Mouse (Mus musculus) megakaryocyte-erythroid progenitor cell, adult 5-6 weeks (primary cell): ENCODE data around the gene Ptprd. TPM values are rescaled to one million over a fixed set of nuclear protein-coding genes. Genes with fewer than 3 reads are reported as not detected.
A peak's percentile ranks its signal among the peaks of the same experiment; 100 is the strongest.

Experiments used
- ATAC-seq: replicated peaks from 2 replicates; pipeline ENCODE4 v1.8.0; 2016; ENCODE audit warnings: mild to moderate bottlenecking, inconsistent platforms; ENCODE audit not compliant: severe bottlenecking, poor library complexity, low FRiP score, low TSS enrichment
- total RNA-seq, 2 experiments: library from RNA; stranded (forward) in 1 of 2; stranded (reverse) in 1 of 2; fragments of 200-1000, 215-1000 nt in 1 of 2; fragments of >200 nt in 1 of 2; fragmentation: Nextera tagmentation in 1 of 2; gene quantifications; 2 replicates each; pipeline ENCODE4 v1.2.3; 2014 to 2017

Ptprd gene
- total RNA-seq, 2 experiments from 2014 or later: not detected

DNA sequence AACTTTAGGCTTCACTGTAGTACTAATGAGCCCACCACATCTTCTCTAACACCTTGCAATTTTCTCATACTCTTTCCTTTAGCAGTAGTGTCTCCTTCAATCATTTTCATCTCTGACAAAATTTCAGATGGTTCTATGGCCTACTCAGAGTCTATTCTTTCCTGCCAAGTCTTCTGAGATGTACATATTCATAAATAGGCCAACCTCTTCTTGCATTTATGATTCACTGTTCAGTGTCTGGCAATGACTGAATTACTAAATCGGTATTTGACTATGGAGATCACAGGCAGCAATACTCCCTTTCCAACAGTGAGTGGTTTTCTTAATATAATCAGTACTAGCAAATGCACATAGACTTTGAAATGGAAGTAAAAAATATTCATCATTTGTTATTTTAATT lies 928.3 kb downstream of the Ptprd start:
- no peak for ATAC-seq

DNA sequence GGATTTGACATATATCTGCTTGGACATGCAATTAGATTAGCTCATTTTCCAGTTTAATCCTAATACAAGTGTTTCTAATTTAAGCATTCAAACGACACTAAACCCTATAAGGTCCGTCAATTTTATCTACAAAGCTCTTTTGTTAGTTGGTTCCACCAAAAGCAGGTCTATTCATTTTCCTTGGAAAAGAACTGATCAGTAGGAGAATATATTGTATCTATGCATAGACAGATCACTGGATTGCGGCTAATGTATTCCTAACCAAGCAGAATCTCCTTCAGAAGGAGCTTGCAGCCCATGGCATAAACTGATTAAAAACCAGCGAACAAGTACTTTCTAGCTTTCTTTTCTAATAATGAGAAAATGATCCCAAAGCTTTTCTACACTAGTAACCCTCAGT lies 933.8 kb downstream of the Ptprd start:
- no peak for ATAC-seq

DNA sequence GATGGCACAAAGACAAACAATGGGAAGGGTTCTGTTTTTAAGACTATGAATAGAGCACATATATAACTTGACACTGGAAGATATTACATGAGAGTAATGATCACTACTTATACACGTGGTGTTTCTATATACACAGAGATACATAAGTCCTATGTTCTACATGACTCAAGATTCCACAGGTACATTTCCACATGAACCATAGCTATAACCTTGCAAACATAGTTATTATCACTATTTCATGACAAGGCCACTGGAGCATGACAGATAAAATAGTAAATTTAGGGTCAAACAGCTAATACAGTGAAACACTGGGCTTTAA lies 951.8 kb downstream of the Ptprd start:
- ATAC-seq: no peak

DNA sequence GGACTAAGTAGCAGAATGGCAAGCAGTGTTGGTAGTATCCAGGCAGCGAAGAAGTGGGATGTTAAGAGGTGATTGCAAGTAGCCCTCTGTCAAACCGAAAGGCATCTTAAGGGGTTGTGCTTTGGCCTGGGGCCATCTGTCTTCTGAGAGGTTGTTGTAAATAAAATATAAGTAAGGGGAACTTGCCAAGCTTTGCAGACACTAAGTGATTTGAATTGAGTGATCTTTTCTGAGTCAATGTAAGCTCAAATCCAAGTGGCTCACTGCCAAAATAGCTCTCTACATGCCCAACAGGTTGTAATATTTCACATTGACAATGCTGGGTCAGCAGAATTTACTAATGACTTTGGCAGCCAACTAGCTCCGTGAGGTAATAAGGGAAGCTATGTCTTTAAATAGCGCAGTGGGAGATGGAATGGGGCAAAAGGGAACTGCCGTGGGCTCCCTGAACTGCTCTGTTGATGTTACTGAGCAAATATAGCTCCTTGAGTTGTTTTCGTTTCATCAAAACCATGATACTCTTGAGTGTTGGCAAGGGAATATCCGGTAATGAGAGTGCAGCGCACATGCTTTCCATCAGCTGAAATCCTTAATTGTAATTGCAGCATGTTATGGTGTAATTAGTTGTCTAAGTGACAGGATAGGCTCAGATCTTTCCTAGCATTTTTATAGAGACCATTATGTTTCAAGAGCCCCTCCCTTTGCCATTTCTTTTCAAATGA lies 952.4 kb downstream of the Ptprd start:
- ATAC-seq: no peak

DNA sequence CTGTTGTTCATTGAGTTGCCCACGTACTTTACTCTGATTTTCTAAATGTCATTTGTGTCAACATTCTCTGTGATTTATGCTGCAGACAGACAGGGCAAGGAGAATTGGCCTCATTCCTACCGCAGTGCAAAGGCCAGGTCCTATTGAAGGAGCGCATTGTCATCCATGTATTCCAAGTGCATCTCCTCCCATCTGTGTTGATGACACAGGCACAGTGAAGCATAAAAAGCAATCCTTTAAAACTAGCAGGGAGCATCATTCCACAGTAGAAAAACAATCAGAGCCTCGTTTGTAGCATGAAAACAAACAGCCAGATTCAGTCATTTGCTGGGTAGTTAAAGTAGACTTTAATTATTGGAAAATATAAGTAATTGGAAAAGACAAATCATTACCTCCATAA lies 960.6 kb downstream of the Ptprd start:
- no peak for ATAC-seq

DNA sequence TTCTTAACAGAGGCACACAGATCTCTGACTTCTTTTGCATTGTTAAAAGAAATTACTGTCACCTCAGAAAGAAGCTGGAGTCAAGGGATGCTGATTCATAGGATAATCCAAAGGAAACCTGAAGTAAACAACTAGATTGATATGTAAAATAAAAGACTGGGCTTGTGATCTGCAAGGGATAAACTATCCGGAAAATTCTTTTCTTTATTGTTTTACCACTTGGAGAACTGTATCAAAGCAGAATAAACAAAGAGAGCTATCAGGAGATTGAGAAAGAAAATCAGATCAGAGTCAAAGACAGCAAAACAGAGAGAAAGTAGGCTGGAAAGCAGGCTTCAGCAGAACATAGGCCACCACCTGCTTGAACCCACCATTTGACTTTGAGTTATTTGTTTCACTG lies 962.0 kb downstream of the Ptprd start:
- ATAC-seq: no peak

DNA sequence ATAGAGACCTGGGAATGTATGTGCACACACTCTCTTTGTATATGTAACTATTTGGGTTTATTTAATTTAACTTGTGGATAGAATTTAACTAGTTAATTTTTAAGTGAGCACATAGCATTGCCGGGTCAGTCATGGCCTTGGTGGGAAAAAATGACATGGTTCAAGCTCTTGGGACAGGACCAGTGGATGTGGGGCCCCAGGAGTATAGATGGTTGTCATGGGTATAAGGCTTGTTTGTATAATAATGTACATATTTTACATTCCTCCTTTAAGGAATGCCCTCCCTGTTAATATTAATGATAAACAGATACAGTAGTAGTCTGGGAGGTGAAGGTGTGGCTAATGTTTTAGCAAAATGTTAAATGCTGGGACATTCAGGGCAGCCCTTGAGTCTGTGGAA lies 962.8 kb downstream of the Ptprd start:
- ATAC-seq: no peak

DNA sequence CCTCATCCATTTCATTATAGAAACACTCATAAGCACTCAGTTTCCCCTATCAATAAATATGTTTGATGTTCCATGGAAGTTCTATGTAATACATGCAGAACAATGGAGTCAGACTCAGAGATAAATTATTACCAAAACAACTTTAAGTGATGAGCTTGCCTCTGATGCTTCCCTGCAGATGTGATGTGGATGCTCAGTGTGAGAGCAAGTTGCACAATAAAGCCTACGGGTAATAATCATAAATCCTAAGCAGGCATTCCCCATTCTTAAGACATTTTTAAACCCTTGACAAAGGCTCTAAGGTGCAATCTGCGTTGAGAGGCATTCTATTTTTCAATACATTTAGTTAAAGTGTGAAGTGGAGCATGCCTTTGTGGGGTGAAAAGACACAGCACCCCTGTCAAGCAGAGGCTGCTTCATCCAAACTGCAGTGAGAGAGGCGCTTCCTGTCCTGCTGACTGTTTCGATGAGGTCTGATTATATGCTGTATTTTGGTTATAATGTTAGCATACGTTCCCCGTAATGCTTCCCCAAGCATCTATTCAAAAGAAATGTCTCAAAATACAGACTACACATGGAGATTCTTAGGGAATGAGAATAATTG lies 969.8 kb downstream of the Ptprd start:
- ATAC-seq: no peak

DNA sequence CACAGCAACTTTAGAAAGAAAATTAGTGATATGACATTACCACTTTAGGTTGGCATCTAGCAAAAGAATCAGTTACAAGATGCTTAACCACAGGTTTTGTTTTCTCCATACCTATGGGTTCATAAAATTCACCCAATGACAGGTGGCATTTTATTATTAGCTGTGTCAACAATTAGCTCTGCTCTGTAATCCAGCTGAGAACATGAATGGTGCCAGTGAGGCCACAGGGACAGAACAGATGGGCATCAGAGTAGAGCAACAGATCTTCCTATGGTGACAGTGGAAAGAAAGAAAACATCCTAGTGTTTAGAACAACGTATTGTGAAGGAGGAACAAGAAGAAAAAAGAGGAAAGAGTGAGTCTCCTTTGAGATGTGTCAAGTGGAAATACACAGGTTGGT lies 973.6 kb downstream of the Ptprd start:
- no peak for ATAC-seq

DNA sequence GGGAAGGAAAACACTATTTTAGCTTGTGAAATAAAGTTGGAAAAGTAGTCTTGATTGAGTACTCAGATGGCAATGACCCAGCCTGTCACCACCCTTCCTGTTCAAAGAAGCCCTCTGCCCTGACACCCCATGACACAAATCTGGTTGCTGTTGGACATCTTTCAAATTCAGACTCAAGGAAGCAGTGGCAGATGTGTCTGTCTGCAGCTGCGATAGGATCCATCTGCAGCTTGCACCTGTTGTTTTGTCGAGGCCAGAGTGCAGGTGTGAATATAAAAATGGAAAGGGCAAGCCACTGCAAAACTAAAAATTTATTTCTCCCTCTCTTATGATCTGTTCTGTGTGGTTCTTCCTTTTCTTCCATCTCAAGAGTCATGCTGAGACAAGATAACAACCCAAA lies 978.5 kb downstream of the Ptprd start:
- no peak for ATAC-seq

DNA sequence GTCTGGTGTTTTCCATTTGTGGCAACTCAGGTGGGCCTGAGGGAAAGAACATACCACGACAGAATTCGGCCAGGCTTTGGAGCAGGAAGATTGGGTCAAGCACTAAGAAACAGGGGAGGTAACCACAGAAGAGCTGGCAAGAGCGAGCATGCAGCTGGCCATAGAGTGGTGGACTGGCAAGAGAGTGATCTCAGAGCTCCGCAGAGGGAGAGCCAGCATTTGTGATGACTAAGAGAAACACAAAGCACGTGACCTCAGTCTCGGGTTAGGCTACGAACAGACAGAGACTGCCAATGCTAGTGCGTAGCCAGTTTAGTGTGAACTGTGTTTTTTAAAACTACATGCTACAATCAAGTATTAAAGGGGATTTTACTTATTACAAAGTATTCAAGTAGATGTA lies 1042.9 kb downstream of the Ptprd start:
- no peak for ATAC-seq

DNA sequence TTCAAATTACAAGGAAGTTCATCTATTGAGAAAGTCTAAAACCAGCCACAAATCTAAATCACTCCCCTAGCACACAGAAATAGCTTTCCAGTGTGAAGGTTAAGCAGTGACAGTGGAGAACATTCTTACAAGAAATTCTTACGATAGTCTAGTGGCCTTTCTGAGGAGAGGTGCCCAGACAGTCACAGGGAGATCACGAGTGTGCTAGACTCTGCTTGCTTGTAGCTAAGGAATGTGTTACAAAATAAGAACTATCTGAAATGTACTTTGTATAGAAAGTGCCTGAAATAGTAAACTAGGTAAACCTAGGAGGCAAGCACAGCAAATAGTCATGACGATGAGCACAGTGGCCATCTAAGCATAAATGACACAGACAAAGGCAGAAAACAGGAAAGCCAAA lies 1054.2 kb downstream of the Ptprd start:
- no peak for ATAC-seq

DNA sequence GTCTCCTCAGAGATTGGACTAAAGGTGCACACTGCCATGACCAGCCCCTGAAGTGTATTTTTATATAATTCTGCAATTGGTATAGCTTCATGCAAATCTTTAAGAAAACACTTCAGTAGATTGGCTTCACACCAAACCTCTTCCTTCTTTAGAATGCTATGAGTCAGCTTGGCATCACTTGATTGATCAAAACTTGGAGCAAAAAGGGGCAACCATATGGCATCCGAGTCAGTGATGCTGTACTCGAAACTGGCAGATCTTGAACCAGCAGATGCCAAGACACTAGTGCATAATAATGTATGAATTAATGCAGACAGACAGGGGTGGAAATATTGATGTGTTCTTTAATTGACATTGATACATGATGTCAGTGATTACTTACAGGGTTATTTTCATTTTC lies 1056.2 kb downstream of the Ptprd start:
- ATAC-seq: no peak

DNA sequence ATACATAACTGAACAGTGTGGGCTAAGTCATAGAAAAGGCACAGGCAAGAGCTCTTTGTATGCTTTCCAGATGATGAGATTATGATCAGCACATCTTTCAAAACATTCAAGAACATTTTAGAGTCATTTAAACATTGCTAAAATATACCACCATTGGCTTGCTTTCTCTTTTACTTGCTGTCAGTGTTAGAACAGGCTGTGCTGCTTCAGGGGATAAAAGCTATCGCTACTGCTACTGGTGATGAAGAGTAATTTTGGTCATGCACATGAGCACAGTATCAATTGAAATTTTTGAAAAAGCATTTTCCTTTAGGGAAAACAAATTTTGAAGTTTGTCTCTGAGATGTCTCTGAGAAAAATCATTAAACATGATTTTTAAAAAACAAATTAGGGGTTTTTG lies 1056.7 kb downstream of the Ptprd start:
- no peak for ATAC-seq

DNA sequence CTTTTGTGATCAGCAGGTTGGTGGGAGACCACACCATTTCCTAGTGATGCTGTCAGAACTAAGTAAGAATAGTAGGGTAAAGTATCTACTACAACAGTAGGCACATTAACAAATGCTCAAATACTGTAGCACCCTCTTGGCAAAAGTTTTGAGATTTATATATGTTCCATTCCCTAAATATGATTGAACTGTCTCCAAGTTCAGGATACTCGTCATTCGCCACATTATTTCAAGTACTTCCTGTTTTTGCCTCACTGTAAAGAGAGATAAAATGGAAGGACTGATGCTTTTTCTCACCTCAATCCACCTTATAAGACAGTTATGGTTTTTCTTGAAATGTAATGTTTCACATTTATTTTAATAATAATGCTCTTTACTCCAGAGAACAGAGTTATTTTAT lies 1086.9 kb downstream of the Ptprd start:
- ATAC-seq: no peak

DNA sequence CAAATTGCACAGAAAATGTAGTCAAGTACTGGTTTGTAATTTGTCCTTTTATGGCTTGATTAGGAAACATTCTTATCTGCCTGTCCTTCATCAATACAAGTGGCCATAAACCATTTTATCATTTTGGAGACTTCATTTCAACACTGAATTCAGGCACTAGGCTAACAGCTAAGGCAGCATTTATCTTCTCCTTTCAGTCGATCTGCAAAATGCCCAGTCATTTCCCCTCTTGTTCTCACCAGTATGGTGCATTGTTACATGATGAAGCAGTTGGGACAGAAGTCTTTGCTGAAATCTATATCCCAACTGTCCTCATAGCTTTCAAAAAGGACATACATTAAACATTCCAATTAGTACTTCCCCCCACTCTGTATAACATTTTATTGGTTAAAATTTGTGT lies 1100.9 kb downstream of the Ptprd start:
- ATAC-seq: 0 out of 2 replicates have a peak, but pooled peaks have one; percentile 50

DNA sequence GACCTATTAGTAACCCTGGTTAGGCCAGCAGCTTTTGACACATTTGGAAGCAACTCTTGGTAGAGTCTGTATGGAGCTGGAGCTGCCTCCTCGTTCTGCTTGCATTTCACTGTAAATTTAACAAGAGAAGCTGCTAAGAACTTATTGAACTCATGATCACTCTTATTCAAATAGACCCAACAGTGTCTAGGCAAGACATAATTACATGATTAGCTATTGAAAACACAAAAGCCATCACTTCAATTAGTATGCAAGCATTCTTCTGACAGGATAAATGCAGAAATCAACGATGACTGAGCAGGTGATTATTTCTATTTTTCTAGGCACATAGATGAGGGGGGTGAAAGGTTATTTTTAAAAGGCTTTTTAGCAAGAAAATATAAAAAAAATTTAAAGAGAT lies 1104.5 kb downstream of the Ptprd start:
- ATAC-seq: no peak

DNA sequence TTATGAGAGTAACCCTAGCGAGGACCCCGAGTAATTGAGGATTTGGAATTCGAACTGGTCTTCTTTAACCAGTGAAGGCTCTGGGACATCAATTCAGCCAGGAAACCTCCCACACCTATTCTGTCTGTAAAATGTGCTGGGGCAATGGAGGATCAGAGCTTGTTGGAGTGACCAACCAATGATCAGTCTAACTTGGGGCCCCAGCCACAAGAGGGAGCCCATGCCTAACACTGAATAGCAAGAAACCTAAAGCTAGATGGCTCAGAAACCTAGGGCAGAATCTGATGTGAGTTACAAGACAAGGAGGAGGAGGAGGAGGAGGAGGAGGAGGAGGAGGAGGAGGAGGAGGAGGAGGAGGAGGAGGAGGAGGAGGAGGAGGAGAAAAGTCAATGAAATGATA lies 1128.6 kb downstream of the Ptprd start:
- ATAC-seq: peak; percentile 71

DNA sequence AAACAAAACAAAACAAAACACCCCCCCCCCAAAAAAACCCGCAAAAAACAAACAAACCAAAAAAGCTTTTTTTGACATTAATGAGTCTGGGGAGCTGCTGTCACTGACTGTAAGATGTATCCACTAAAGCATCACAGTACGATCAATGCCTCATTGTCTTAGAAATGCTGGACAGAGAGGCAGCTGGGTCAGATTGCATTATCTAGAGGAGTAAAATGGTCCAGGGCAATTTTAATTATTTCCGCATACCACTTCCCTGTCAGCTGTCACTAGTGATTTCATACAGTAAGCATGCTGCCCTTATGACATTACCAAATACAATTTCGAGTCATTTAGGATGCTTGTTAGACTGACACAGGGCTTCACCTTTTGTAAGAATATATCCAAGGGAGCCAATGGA lies 1134.2 kb downstream of the Ptprd start:
- no peak for ATAC-seq

DNA sequence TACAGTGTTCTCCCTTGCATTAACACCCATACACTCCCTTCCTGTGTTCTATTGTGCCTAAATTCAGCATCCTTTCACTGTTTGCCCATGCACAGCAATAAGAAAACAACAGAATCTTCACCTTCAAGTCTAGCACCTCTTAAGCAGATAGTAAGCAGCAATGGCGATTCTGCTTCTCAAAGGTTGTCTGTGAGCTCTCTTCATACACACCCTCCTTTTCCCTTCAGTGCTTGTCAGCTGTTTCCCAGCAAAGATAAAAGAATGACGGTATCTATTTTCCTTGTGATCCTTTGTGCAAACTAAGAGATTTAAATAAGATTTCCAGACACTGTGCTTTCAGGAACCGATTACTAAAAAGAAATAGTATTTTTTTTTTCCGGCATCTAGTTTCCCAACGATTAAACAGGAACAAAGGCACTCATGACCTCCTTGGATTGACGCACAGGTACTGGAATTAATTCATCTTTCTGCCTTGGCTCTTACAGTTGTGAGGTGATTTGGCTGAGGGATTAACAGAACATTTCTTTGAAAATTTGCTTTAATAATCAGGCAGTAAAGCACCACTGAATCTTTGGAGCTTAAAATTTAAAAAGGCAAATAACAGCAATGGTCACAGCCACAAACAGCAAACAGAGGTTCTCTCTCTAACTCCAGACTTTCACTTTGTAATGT lies 1161.1 kb downstream of the Ptprd start:
- ATAC-seq: no peak

DNA sequence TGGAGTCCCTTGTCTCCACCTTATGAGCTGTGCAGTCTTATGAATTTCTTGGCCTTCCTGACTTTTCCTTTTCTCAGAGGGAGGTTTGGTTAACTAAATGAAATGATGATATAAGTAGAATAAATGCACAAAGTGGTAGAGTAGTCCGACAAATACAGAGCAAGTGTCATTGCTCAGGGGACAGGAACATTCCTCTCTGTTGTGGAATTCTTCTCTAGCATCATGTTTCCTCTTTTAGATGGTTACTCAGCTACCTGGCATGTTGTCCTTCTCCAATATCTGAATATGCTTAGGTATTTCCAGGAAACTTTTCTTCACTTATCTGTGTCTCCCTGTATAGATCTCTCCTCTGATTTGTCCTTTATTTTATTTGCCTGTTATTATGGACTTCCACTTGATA lies 1207.3 kb downstream of the Ptprd start:
- ATAC-seq: no peak
